Mouse (Mus musculus): ENCODE results near the gene Rgp1.
"Not testable (repeated sequence)": the region's sequence is repeated elsewhere in the genome, so short reads cannot be mapped to it uniquely, and the experiment has no call there.

Gene Rgp1

DNA sequence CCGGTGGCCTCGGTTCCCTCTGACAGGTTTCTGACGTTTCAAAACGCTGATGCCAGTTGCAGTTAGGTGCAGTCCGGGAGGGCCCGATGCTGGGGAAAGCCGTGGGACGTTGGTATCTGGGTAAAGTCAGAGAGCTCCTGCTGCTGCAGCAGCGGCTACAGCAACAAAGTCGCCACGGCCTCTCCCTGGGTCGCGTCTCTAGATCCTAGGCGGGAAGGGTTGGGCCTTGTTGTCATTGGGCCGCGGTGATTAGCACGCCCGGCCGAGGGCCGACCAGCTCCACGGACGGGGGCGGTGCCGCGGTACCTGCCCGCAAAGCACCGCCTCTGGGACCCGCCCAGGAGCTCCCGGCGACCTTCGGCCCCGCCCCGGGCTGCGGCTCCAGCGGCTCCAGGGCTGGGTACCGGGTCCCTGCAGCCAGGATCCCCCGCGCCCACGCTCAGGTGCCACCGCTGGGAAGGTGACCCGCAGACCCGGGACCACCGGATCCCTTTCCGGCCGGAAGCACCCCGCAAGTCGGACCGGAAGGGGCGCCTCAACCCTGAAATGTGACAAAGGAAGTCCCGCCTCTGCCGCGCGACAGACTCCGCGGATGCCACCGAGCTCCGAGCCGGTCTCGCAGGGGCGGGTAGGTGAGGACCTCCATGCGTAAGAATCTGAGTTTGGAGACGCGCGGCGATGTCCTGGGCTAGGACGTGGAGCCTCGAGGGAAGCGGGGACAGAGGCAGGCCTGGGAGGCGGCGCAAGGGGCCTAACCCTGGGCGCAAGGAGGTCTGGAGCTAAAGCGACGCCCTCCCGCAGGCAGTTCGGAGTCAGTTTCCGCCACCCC is at the start of gene Rgp1, which contains the start of gene Gba2:
TSS of gene Rgp1 (plus strand) at position 340 of the 829 bp plus-strand sequence.
TSS of gene Gba2 (minus strand) at position 498 of the 829 bp plus-strand sequence.
- DNase-seq: peak; percentile 95

DNA sequence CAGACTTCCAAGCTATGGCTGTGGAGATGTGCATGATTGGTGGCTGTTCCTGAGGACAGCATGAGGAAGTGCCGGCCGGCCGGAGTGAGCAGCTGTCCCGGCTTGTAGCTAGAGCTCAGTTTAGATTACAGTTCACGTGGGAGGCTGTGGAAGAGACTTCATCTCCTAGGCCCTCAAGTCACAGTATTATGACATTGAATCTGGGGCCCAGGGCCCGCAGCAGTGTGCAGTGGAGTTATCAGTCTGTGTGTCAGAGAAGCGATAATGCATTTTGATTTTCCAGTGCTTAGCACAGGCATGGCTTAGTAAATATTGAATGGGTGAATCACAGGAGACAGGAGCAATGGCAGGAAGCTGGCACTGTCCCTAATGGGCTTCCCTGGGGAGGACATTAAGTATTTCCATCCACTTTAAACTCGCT is 48.4 kb upstream of the Rgp1 start:
- no peak for DNase-seq

GRCm38 (mm10) chr4:43530581-43530980 is 47.9 kb upstream of the Rgp1 start:
- DNase-seq: peak; percentile 78

DNA sequence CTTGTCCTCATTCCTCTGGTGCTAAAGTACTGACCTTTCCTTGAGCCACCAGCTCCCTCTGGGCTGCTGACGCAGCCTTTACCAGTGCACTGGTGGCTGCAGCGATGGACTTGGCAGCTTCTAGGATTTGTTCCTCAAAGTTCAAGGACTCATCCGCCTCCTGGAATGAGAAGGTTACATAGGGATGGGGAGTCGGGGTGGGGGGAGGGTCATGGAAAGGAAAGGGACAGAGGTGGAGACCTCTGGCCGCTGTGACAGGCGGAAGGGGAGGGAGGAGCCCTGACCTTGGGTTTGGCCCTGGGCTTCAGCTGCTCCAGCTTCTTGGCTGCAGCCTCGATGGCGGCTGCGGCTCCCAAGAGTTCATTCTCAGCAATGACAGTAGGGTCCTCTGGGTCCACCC is 45.2 kb upstream of the Rgp1 start:
- peak; percentile 61 for DNase-seq

GRCm38 (mm10) chr4:43535628-43536027 is 42.9 kb upstream of the Rgp1 start:
- no peak for DNase-seq

GRCm38 (mm10) chr4:43536031-43536430 is 42.5 kb upstream of the Rgp1 start:
- DNase-seq: no peak

DNA sequence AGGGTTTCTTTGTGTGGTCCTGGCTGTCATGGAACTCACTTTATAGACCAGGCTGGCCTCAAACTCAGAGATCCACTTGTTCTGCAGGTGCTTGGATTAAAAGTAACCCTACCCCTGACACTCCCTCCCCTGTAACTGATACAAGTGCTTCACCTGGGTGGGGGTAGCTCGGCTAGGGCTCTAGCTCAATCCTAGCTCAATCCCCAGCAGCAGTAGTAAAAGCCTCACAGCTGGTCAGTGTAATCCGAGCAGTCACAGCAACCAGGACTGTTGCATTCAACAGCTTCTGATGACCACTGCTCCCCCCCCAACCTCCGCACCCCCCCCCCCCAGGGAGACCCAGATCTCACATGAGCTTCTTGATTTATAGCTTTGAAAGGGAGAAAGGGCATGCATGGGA is 36.5 kb upstream of the Rgp1 start:
- no peak for DNase-seq

DNA sequence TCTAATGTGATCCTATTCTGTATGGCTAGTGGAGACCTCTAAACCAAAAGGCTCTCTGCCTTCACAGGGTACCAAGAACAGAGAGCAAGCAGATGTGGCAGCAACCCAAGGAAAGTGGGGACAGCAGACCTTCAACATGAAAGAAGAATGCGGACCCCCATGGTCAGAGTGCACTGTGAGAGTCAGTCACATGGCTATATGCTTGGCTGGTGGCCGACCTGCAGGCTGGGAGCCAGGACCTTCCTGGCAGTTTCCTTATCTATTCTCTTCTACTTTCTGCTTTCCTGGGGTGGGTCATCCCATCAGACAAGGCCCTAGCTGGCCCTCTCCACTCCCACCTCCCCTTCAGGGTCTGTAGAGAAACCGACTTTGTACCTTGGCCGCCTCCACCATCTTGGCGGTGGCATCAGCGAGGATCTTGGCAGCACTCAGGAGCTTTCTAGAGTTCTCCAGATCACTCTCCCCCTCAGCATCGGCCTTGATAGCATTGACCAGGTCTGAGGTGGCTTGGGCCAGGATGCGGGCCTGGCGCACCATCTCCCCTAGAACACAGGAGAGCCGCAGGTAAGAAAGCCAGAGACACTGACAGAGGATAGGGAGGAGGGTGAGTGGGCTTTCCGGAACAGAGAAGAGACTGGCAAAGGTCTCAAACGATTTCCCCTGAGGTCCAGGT is 32.0 kb upstream of the Rgp1 start:
- peak; percentile 48 for DNase-seq

DNA sequence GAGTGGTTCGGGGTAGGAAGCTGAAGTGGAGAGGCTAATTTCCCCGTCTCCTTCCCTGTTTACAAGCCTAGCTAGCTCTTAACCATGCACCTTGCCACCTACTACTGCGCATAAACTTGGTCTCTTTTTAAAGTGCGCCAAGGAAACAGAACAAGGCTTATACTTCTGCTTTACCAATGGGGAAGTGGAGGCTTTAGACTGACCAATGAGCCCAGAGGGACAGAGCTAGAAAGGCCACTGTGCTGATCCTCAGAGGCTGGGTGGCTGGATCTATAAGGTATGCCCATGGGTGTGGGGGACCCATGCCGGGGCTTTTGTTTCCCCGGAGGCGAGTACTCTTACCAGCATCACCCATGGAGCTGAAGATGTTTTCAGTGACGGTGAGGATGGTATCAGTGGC is 31.4 kb upstream of the Rgp1 start:
- no peak for DNase-seq

DNA sequence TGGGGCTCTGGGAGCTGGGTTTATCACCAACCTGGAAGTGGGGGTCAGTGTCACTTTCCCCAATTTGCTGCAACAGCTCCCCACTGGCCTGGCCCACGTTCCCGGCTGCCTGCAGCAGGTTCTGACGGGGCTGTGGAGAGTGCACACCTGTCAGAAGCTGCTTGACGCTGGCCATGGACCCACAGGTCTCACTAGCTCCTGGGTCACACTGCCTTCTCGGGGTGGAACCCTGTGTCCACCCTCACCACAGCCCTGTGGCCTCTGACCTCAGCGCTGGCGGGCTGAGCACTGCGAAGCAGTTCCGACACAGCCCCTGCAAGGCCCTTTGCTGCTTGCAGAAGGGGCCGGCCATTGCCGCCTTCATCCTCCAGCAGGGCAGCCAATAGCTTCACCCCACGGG is 29.5 kb upstream of the Rgp1 start:
- no peak for DNase-seq

GRCm38 (mm10) chr4:43551854-43552253 is 26.7 kb upstream of the Rgp1 start:
- DNase-seq: not testable (repeated sequence)

DNA sequence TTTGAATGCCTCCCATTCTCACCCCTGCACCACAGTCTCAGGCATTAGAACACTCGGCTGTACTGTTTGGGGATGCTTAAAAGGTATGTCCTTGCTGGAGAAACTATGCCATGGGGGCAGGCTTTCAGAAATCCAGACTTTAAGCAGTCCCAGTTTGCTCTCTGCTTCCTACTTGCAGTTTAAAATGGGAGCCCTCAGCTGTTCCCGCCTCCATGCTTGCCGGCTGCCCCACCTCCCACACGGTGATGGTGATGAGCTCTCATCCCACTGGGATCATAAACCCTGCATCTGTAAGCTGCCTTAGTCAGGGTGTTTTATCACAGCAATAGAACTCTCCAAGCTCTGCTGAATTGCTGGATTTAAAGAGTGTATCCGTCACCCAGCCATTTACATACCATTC is 26.1 kb upstream of the Rgp1 start:
- no peak for DNase-seq

GRCm38 (mm10) chr4:43553891-43554290 is 24.6 kb upstream of the Rgp1 start:
- DNase-seq: no peak

DNA sequence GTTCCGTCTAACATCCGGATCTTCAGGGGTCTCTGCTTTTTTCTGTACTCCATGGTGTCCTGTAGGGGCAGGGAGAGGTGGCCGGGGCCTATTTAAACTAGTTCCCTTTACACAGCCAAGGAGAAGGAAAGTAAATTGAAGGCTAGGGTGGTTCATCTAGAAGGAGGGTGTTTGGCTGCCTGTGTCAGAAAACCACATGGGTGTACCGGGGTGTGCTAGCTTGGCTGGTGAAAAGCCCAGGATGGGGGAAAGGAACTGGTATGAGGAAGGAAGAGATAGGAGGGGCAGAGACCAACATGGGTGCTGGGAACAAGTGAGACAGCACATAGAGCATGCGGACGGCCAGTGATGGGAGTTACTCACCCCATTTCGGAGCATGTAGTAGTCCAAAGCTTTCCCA is 22.6 kb upstream of the Rgp1 start:
- DNase-seq: no peak

- DNase-seq: peak; percentile 84
Measured at GRCm38 (mm10) chr4:43558028-43558630, 20.4 kb upstream of the Rgp1 start.

- peak; percentile 89 for DNase-seq
Measured at GRCm38 (mm10) chr4:43558631-43559356, 19.7 kb upstream of the Rgp1 start.

GRCm38 (mm10) chr4:43559519-43560242 is 18.8 kb upstream of the Rgp1 start:
- DNase-seq: no peak

DNA sequence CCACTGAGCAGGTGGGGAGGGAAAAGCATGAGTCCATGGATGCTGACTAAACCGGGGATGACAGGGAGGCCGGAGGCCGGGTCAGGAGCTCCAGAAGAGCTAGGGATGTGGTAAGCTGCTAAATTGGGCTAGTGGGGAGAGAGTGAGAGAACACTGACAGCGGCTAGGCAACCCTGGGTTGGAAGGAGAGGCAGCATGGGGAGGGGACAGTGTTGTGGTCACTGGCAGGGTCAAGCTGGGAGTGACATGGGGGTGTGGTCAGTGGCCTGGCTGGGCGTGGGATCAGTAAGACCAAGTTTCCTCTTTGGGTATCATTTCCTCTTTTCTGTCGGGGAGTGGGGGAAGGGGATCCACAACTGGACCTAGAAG is 18.3 kb upstream of the Rgp1 start:
- DNase-seq: peak; percentile 74

DNA sequence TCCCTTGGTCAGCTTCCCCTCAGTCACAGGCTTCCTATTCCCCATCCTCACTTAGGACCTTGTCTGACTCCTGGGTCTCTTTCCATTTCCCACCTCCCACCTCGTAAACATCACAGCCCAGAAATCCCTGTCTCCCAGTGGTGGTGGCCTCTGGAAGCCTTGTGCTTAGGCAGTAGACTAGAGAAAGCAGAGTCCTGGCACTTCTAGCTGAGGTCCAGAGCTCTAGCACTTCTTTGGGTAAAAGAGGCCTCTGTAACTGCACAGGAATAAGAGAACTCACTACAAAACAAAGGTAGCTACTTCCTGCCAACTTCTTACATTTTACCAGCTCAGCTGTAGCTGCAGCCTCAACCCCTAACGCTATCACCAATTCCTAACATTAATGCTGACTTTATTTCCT is 17.5 kb upstream of the Rgp1 start:
- DNase-seq: no peak

DNA sequence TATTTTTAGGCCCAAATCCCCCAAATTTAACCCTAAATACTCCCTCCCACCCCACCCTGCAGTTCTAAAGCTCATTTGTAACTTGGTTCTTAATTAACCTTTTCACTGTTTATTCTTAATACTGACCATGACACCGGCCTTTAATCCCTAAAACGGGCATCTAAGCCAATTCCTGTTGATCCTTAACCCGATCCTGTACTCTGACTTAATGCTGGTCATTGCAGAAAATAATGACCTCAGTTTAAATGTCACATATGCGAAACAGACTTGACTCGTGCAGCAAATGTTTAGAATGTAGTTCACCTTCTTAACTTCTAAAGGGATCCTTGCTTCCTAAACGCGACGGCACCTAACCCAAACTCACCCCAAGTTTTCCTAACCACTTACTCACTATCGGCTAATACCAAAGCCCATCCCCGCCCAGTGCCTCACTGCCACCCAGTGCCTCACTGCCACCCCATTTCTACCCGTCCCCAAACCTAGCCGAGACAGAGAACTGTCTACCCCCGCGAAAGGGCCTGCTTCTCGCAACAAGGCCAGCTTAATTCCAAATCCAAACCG is 17.0 kb upstream of the Rgp1 start:
- DNase-seq: no peak

GRCm38 (mm10) chr4:43561997-43562768 is 16.3 kb upstream of the Rgp1 start, which contains the start of the genes Creb3 and Tln1:
Gene Creb3 (plus strand): TSS chr4:43562332.
Gene Tln1 (minus strand): TSS chr4:43562691.
- DNase-seq: peak; percentile 97
